Mouse (Mus musculus): Measurements from ENCODE around the gene Cyp2d40. TPM values are rescaled to one million over a fixed set of nuclear protein-coding genes. Genes with fewer than 3 reads are reported as not detected.
"Not testable (repeated sequence)": the region's sequence is repeated elsewhere in the genome, so short reads cannot be mapped to it uniquely, and the experiment has no call there.

The Cyp2d40 gene
- polyA plus RNA-seq, 1 experiment from 2014 or later = not detected

DNA sequence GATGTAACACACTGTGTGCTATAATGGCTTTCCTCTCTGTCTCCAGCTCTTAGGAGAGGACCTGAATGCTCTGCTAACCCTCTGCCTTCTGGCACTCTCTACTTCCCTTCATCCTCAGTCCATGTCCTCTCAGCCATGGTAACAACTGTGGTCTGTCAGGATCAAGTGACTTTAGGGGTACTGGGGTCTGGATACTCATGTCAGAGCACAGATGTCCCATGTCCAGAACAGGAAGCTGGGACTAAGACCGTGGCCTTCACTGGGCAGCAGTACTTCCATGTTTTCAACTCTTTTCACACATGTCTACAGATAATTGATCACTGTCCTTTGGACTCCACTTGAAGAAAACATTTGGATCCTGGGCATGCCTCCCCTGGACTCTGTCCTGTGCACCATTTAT is 19.8 kb upstream of the Cyp2d40 start:
- no peak overlapping the region for H3K9ac ChIP-seq (replicated peaks)
- H3K4me2 ChIP-seq (replicated peaks) = no peak overlapping the region

DNA sequence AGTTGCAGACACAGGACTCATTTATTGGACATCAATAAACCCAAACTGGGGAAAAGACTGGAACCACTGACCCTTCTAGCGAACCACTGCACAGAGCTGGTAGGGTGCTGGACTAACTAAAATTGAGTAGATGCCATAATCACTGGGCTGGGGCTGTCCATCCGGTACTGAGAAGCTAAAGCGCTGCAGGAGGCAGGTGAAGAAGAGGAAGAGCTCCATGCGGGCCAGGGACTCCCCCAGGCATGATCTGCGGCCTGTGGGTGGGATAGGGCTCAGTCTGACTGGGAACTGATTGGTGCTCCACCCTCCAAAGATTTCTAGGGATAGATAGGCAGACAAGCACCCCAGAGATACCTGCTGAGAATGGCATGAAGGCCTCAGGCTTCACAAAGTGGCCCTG is 13.9 kb upstream of the Cyp2d40 start:
- not testable (repeated sequence) for H3K27me3 ChIP-seq; H3K4me2 ChIP-seq (replicated peaks); H3K36me3 ChIP-seq; ATAC-seq; H3K4me3 ChIP-seq (replicated peaks); H3K9ac ChIP-seq (replicated peaks); H3K27ac ChIP-seq; H3K4me1 ChIP-seq (replicated peaks); H3K9me3 ChIP-seq
- WGBS = 88% methylated on average over 5 of the region's 5 CpGs

More for the DNA sequence above, 19.8 kb upstream of the Cyp2d40 start:
- H3K27me3 ChIP-seq = no peaks in the 10 kb centered on the region
- 92% methylated on average over 1 of the region's 1 CpGs for WGBS
- no peak overlapping the region for H3K4me3 ChIP-seq (replicated peaks)
- H3K9me3 ChIP-seq = no peaks in the 10 kb centered on the region
- no peak for ATAC-seq
- no peaks in the 10 kb centered on the region for H3K36me3 ChIP-seq
- no peak overlapping the region for H3K27ac ChIP-seq
- no peaks in the 10 kb centered on the region for H3K4me1 ChIP-seq (replicated peaks)

DNA sequence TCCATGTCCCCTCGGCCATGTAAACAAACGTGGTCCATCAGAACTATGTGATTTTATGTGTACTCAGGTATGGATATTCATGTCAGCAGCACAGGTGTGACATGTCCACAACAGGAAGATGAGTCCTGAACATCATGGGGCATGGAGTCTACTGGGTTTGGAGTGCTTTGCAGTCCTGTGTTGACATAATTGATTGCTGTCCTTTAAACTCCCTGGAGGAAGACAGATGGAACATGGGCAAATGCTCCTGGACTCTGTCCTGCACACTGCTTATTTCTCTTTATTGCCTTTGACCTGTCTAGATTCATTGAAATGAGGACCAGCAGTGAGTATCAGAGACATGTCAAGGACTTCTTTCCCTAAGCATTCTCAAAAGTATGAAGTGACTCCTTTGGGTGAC is 2.0 kb upstream of the Cyp2d40 start:
- WGBS = 85% methylated on average over 2 of the region's 2 CpGs
- H3K9me3 ChIP-seq = no peaks in the 10 kb centered on the region
- H3K36me3 ChIP-seq = no peaks in the 10 kb centered on the region
- no peaks in the 10 kb centered on the region for H3K4me1 ChIP-seq (replicated peaks)
- no peak for ATAC-seq
- no peak overlapping the region for H3K27ac ChIP-seq
- no peak overlapping the region for H3K4me2 ChIP-seq (replicated peaks)
- no peak overlapping the region for H3K9ac ChIP-seq (replicated peaks)
- H3K4me3 ChIP-seq (replicated peaks) = no peak overlapping the region
- no peaks in the 10 kb centered on the region for H3K27me3 ChIP-seq

DNA sequence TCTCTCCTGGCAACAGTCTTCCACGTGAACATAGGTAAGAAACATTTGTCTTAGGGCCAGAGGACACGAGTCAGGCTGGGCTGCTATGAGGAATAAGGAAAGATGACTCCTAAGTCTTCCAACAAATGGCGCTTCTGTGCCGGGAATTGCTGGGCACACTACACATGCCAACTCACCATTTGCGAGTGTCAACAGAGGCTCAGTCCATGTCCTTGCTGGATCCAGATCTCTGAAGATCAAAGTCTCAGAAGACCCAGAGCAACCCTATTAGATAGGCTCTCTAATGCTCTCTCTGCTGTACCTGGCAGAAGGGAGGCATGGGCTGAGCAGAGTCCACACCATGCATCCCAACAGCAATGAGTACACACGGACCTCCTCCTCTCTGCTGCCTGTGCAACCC is 898 bp upstream of the Cyp2d40 start:
- ATAC-seq = no peak
- no peak overlapping the region for H3K4me3 ChIP-seq (replicated peaks)
- no peaks in the 10 kb centered on the region for H3K27me3 ChIP-seq
- no peak overlapping the region for H3K27ac ChIP-seq
- H3K9me3 ChIP-seq = no peaks in the 10 kb centered on the region
- 81% methylated on average over 6 of the region's 6 CpGs for WGBS
- H3K4me2 ChIP-seq (replicated peaks) = no peak overlapping the region
- no peaks in the 10 kb centered on the region for H3K4me1 ChIP-seq (replicated peaks)
- no peak overlapping the region for H3K9ac ChIP-seq (replicated peaks)
- no peaks in the 10 kb centered on the region for H3K36me3 ChIP-seq

DNA sequence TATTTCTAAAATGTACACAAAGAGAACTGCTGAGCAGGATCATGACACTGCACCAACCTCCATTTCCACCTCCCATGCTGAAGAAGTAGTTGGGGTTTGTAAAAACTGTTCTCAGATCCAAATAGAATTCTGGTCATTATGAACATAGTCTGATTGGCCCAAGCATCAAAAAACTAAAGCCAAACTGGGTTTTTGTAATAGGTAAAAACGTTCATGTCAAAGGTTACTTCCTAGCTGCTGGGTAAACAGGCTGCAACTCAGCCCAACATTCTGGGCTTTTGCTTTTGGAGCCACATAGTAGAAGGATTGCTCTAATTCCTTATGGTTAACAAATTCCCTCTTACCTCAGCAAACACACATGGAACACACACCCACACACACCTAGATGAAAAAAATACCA is 15.8 kb downstream of the Cyp2d40 start:
- H3K9me3 ChIP-seq = no peaks in the 10 kb centered on the region
- H3K4me2 ChIP-seq (replicated peaks) = no peak overlapping the region
- no peaks in the 10 kb centered on the region for H3K27me3 ChIP-seq
- no peaks in the 10 kb centered on the region for H3K4me1 ChIP-seq (replicated peaks)
- no peak overlapping the region for H3K27ac ChIP-seq
- no peak overlapping the region for H3K9ac ChIP-seq (replicated peaks)
- no peak overlapping the region for H3K4me3 ChIP-seq (replicated peaks)
- 50% methylated on average over 1 of the region's 1 CpGs for WGBS
- no peaks in the 10 kb centered on the region for H3K36me3 ChIP-seq
- ATAC-seq = no peak

DNA sequence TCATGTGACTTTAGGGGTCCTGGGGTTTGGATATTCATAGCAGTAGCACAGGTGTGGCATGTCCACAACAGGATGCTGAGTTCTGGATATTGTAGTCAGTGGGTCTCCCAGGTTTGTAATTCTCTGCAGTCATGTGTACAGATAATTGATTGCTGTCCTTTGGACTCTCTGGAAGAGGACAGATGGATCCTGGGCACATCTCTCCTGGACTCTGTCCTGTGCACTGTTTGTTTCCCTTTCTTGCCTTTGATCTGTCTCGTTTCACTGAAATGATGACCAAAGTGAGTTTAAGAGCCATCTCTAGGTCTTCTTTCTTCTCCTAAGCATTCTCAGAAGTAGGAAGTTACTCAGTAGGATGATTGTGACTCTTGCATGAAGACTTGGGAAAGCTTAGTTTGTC is 16.5 kb downstream of the Cyp2d40 start:
- H3K27me3 ChIP-seq = no peaks in the 10 kb centered on the region
- no peak overlapping the region for H3K27ac ChIP-seq
- no peak overlapping the region for H3K4me2 ChIP-seq (replicated peaks)
- no peak overlapping the region for H3K9ac ChIP-seq (replicated peaks)
- WGBS = 48% methylated on average over 1 of the region's 1 CpGs
- H3K4me1 ChIP-seq (replicated peaks) = no peaks in the 10 kb centered on the region
- no peaks in the 10 kb centered on the region for H3K36me3 ChIP-seq
- ATAC-seq = no peak
- H3K9me3 ChIP-seq = no peaks in the 10 kb centered on the region
- H3K4me3 ChIP-seq (replicated peaks) = no peak overlapping the region

DNA sequence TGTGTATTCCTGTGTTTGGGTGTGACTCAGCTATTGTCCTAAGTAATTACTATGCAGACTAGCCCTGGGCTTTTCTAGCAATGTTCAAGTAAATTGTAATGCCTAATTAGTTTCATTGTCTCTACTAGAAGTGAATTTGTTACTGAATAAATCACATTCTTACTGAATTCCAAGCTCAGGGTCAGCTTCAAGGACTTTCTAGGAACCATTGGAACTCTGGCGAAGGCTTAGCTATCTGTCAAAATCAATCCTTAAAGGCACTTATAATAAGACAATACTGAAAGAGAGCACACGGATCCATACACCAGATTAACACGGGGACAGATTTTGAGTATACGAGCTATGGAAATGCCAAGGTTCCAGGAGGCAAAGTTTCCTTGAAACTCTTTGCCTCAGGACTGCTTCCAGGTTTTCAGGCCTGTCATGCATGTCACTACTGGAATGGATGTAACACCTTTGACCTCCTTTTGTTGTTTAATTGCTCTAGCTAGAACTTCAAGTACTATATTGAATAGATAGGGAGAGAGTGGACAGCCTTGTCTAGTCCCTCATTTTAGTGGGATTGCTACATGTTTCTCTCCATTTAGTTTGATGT is 30.6 kb downstream of the Cyp2d40 start:
- not testable (repeated sequence) for H3K4me2 ChIP-seq (replicated peaks); H3K27ac ChIP-seq; H3K4me1 ChIP-seq (replicated peaks); H3K4me3 ChIP-seq (replicated peaks); ATAC-seq; H3K36me3 ChIP-seq; H3K9me3 ChIP-seq; H3K27me3 ChIP-seq; H3K9ac ChIP-seq (replicated peaks)
- 94% methylated on average over 4 of the region's 4 CpGs for WGBS

Small RNA genes lying within 50 kb of the gene (microRNA-seq; reads per million reads assigned to microRNA genes)
- not detected for gene Gm27618

Other genes with a start within 250 kb of the Cyp2d40 start
- gene Cyp2d12, start 209.1 kb downstream of the Cyp2d40 start, polyA plus RNA-seq (2015; fragmentation: Nextera tagmentation; extraction: Ambion mirVana) = not detected in 2 replicates
- not detected in 2 replicates for gene Cyp2d34, start 143.2 kb downstream of the Cyp2d40 start, polyA plus RNA-seq (2015; fragmentation: Nextera tagmentation; extraction: Ambion mirVana)
- not detected in 2 replicates for gene Cyp2d26, start 30.1 kb upstream of the Cyp2d40 start, polyA plus RNA-seq (2015; fragmentation: Nextera tagmentation; extraction: Ambion mirVana)
- 15.6 and 16.0 TPM in 2 replicates for gene Tcf20, start 223.7 kb upstream of the Cyp2d40 start, polyA plus RNA-seq (2015; fragmentation: Nextera tagmentation; extraction: Ambion mirVana)